Comparison of ENCODE assay signal across 16 mouse cellular contexts in the genomic region with DNA sequence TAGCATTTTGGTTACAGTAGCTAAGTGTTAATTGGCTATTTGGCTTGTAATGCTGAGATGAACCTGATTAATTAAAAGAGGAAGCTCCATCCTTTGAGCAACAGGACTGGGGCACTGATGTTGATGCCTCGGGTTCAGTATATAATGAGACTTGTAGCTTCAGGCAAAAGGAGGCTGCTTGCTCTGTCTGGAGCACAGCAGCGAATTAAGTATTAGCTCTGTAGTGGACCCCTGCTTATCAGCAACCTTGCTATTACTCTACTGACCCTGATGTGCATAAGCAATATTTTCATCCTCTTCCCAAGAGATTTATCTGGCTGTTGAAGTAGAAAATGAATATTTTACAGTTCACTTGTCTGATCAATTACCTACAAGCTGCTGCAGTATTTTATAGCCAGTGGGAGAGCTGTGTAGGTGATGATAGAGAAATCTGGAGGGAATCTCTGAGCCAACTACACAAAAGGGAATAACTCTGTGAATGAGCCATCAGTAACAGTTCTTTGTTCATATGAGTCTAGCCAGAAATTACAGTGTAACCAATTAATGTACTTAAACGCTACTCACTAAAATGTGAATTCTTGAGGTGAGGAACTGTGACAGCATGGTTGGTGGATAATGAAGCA.
DNase-seq lines count a peak whose midpoint lies in the region; ATAC-seq lines count a peak whose summit lies in the region.
"Had no signal": no experiment of that assay in that cellular context is flagged by ENCODE, and none has a peak within 500 bp of the region (broad histone marks: within the 10 kb centered on the region; RNA-seq: fewer than 3 reads in every experiment).

No protein-coding gene starts in this region.

- H3K27ac ChIP-seq in forebrain, embryonic 13.5 days, result no peak overlapping the region
- no peak overlapping the region for H3K27ac ChIP-seq in hindbrain, embryonic 16.5 days (ENCODE audit: low read depth, low read length)
- peak overlapping the region; percentile 65; the same call in 1 of the 2 replicates for H3K27ac ChIP-seq in neural tube, embryonic 13.5 days (replicated peaks)
- H3K27ac ChIP-seq: heart, embryonic 13.5 days; limb, embryonic 10.5 days; liver, embryonic 14.5 days had no signal

- WGBS in forebrain, embryonic 13.5 days, result 49% methylated on average over 3 of the region's 3 CpGs
- 29% methylated on average over 3 of the region's 3 CpGs for WGBS in hindbrain, embryonic 16.5 days
- WGBS in neural tube, embryonic 13.5 days, result 43% methylated on average over 3 of the region's 3 CpGs

- no peak overlapping the region for H3K4me2 ChIP-seq in forebrain, embryonic 13.5 days
- no peak overlapping the region for H3K4me2 ChIP-seq in hindbrain, embryonic 16.5 days (ENCODE audit: low read length)
- no peak overlapping the region for H3K4me2 ChIP-seq in neural tube, embryonic 13.5 days
- H3K4me2 ChIP-seq: heart, embryonic 13.5 days had no signal

- H3K27me3 ChIP-seq in forebrain, embryonic 13.5 days, result no peaks in the 10 kb centered on the region
- no peaks in the 10 kb centered on the region for H3K27me3 ChIP-seq in hindbrain, embryonic 16.5 days (replicated peaks; ENCODE audit: control insufficient read depth, insufficient read depth, low read length)
- no peaks in the 10 kb centered on the region for H3K27me3 ChIP-seq in neural tube, embryonic 13.5 days
- H3K27me3 ChIP-seq: heart, embryonic 13.5 days had no signal

- no peaks in the 10 kb centered on the region for H3K4me1 ChIP-seq in forebrain, embryonic 13.5 days
- peaks cover 6% of the 10 kb centered on the region; the same call in 1 of the 2 replicates for H3K4me1 ChIP-seq in hindbrain, embryonic 16.5 days (ENCODE audit: control insufficient read depth, insufficient read depth, low read depth, low read length)
- H3K4me1 ChIP-seq in neural tube, embryonic 13.5 days (replicated peaks), result 0 out of 2 replicates have a peak, but pooled peaks cover 9% of the 10 kb centered on the region
- H3K4me1 ChIP-seq: heart, embryonic 13.5 days; limb, embryonic 10.5 days had no signal

- no peaks in the 10 kb centered on the region for H3K9me3 ChIP-seq in forebrain, embryonic 13.5 days (replicated peaks)
- no peaks in the 10 kb centered on the region for H3K9me3 ChIP-seq in hindbrain, embryonic 16.5 days (ENCODE audit: control insufficient read depth, low read length)
- no peaks in the 10 kb centered on the region for H3K9me3 ChIP-seq in neural tube, embryonic 13.5 days
- H3K9me3 ChIP-seq: heart, embryonic 13.5 days; limb, embryonic 10.5 days had no signal

- DNase-seq in brain, adult 2 months (ENCODE audit: low read depth, low spot score), result peak; percentile 0
- DNase-seq in testis, postnatal 14 days (ENCODE audit: low spot score), result no peak
- DNase-seq in thymus, postnatal 0 days (ENCODE audit: low spot score), result no peak
- no peak for DNase-seq in kidney, adult 8-10 months
- DNase-seq: adrenal gland, postnatal 14 days; heart, postnatal 4 days; kidney, adult 11 months; kidney, postnatal 25 days; lung, postnatal 10 days; right cerebral cortex, postnatal 14 days had no signal

- H3K9ac ChIP-seq in forebrain, embryonic 13.5 days, result no peak overlapping the region
- H3K9ac ChIP-seq in hindbrain, embryonic 16.5 days (ENCODE audit: low read depth, low read length), result no peak overlapping the region
- H3K9ac ChIP-seq in neural tube, embryonic 13.5 days, result no peak overlapping the region
- H3K9ac ChIP-seq: heart, embryonic 13.5 days; liver, embryonic 14.5 days had no signal

- H3K4me3 ChIP-seq in forebrain, embryonic 13.5 days, result no peak overlapping the region
- no peak overlapping the region for H3K4me3 ChIP-seq in hindbrain, embryonic 16.5 days (ENCODE audit: low read length)
- H3K4me3 ChIP-seq in neural tube, embryonic 13.5 days, result no peak overlapping the region
- H3K4me3 ChIP-seq: heart, embryonic 13.5 days; limb, embryonic 10.5 days had no signal

- ATAC-seq in forebrain, embryonic 13.5 days, result peak; percentile 81
- ATAC-seq in hindbrain, embryonic 16.5 days, result peak; percentile 96
- ATAC-seq in neural tube, embryonic 13.5 days (ENCODE audit: low read depth), result peak; percentile 93

- no peaks in the 10 kb centered on the region for H3K36me3 ChIP-seq in forebrain, embryonic 13.5 days (ENCODE audit: poor library complexity, severe bottlenecking)
- no peaks in the 10 kb centered on the region for H3K36me3 ChIP-seq in hindbrain, embryonic 16.5 days (ENCODE audit: control insufficient read depth, insufficient read depth, low read length)
- H3K36me3 ChIP-seq in neural tube, embryonic 13.5 days, result no peaks in the 10 kb centered on the region
- H3K36me3 ChIP-seq: heart, embryonic 13.5 days; limb, embryonic 10.5 days had no signal
